Mouse (Mus musculus) heart, embryonic 14.5 days (tissue): Measurements from ENCODE around the gene Fam53a. TPM values are rescaled to one million over a fixed set of nuclear protein-coding genes. Genes with fewer than 3 reads are reported as not detected.

Experiments used
- ATAC-seq: fragments of 200-750 bp; cut with Nextera tagmentation; 2 replicates; pipeline ENCODE4 v1.8.0; 2017; ENCODE audit warnings: low read depth, moderate TSS enrichment; ENCODE audit not compliant: insufficient number of reproducible peaks, insufficient read depth, low FRiP score
- H3K27ac ChIP-seq, 2 experiments: fragments of 200-500 bp in 1 of 2; fragments of 300-500 bp in 1 of 2; sonication (generic) in 1 of 2; replicated peaks in 1 of 2; 2 replicates each; pipeline ENCODE4 v1.5.1; 2012 to 2014; ENCODE audit warnings: low read depth in 2 of 2, low read length in 2 of 2, control low read depth in 1 of 2, mild to moderate bottlenecking in 1 of 2, mixed read lengths in 1 of 2; ENCODE audit not compliant: control insufficient read depth in 1 of 2, insufficient read depth in 1 of 2
- H3K27me3 ChIP-seq: fragments of 300-500 bp; sonication (generic); 2 replicates; pipeline ENCODE4 v1.6.1; 2014; ENCODE audit warnings: mild to moderate bottlenecking, low read length, control low read depth; ENCODE audit not compliant: control insufficient read depth, insufficient read depth
- H3K36me3 ChIP-seq: fragments of 300-500 bp; sonication (generic); 2 replicates; pipeline ENCODE4 v1.6.1; 2014; ENCODE audit warnings: mild to moderate bottlenecking, control low read depth, low read length, mixed read lengths; ENCODE audit not compliant: control insufficient read depth, insufficient read depth
- H3K4me1 ChIP-seq, 2 experiments: fragments of 200-500 bp in 1 of 2; fragments of 300-500 bp in 1 of 2; sonication (generic) in 1 of 2; 2 replicates each; pipeline ENCODE4 v1.6.1; 2012 to 2014; ENCODE audit warnings: low read length in 2 of 2, control low read depth in 1 of 2, mixed read lengths in 1 of 2; ENCODE audit not compliant: control insufficient read depth in 2 of 2, insufficient read depth in 2 of 2
- H3K4me2 ChIP-seq: fragments of 300-500 bp; sonication (generic); 2 replicates; pipeline ENCODE4 v1.6.1; 2014; ENCODE audit warnings: mild to moderate bottlenecking, low read length
- H3K4me3 ChIP-seq, 2 experiments: fragments of 200-500 bp in 1 of 2; fragments of 300-500 bp in 1 of 2; sonication (generic) in 1 of 2; 2 replicates each; pipeline ENCODE4 v1.5.1; 2012 to 2014; ENCODE audit warnings: low read length in 2 of 2, mild to moderate bottlenecking in 2 of 2, control low read depth in 1 of 2, low read depth in 1 of 2, moderate library complexity in 1 of 2; ENCODE audit not compliant: control insufficient read depth in 1 of 2, insufficient read depth in 1 of 2
- H3K9ac ChIP-seq: fragments of 300-500 bp; sonication (generic); 2 replicates; pipeline ENCODE4 v1.6.1; 2014; ENCODE audit warnings: mild to moderate bottlenecking, low read length
- H3K9me3 ChIP-seq: fragments of 300-500 bp; sonication (generic); 2 replicates; pipeline ENCODE4 v1.6.1; 2016; ENCODE audit warnings: low read length, control low read depth; ENCODE audit not compliant: control insufficient read depth
- WGBS: fragments of 180-500 bp; shearing (Covaris S2); extraction: QIAGEN DNeasy Blood & Tissue Kit; methylation state at CpG from one replicate; pipeline ENCODE4 v1.1.7; 2014; 5-methylcytosine and 5-hydroxymethylcytosine counted together
- polyA plus RNA-seq: library from polyadenylated mRNA; unstranded; fragments of >200 nt; fragmentation: Nextera tagmentation; extraction: Ambion mirVana; gene quantifications from 2 replicates; pipeline ENCODE4 v1.2.1, GENCODE M21; 2014

Fam53a gene
- polyA plus RNA-seq, 1 experiment from 2014 or later = 58.3 TPM

- ATAC-seq = no peak
- 59% methylated on average over 4 of the region's 4 CpGs for WGBS
- H3K9me3 ChIP-seq = no peaks in the 10 kb centered on the region
- 0 out of 4 replicates have a peak overlapping the region, but pooled peaks of 1 of the 2 experiments have one; percentile 78 for H3K27ac ChIP-seq
- peak overlapping the region; percentile 90 for H3K4me2 ChIP-seq
- peaks cover 6% of the 10 kb centered on the region; the same call in 1 of the 2 replicates for H3K36me3 ChIP-seq
- H3K4me1 ChIP-seq = peaks cover 6 to 18% of the 10 kb centered on the region in 2 experiments
- peak overlapping the region; percentile 78 for H3K9ac ChIP-seq
- H3K4me3 ChIP-seq = peak overlapping the region in 1 of 2 experiments; percentile 89; a peak in 2 of 4 replicates
- H3K27me3 ChIP-seq = no peaks in the 10 kb centered on the region
Observed at GRCm38 (mm10) chr5:33630615-33631014, 1.2 kb upstream of the Fam53a start.

- WGBS = 2% methylated on average over 9 of the region's 9 CpGs
- Histone ChIP-seq H3K4me3 (peak overlapping the region; percentile 53 to 89), H3K27ac (peak overlapping the region; percentile 56 to 78), H3K27me3 (no peaks in the 10 kb centered on the region), H3K36me3 (peaks cover 6% of the 10 kb centered on the region; the same call in 1 of the 2 replicates), H3K9me3 (no peaks in the 10 kb centered on the region), H3K4me1 (peaks cover 6 to 18% of the 10 kb centered on the region in 2 experiments), H3K4me2 (peak overlapping the region; percentile 90), H3K9ac (peak overlapping the region; percentile 78)
- ATAC-seq = no peak
Observed at GRCm38 (mm10) chr5:33630061-33630460, 626 bp upstream of the Fam53a start.

- peak; percentile 9; the same call in 1 of the 2 replicates for ATAC-seq
- no peaks in the 10 kb centered on the region for H3K27me3 ChIP-seq
- 0% methylated on average over 24 of the region's 24 CpGs for WGBS
Observed at GRCm38 (mm10) chr5:33628820-33629300, 575 bp downstream of the Fam53a start.

DNA sequence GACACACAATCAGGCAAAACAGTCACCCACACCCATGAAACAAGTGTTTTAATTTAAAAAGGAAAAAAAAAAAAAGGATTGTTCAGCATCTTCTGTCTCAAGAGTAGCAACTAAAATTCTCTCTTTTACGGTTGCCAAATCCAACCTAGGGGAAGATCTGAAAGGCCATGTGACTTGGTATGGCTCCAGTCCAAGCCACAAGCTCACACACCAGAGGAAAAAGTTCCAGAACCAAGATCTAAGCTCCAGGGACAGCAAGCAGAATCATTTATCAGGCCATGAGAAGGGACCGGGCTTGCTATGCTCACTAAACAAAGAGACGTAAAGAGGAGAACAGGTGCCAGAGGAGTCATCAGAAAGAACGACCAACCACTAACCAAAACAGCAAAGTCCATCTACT, 1.5 kb downstream of the Fam53a start:
- H3K27ac ChIP-seq = no peak overlapping the region
- ATAC-seq = no peak

More at GRCm38 (mm10) chr5:33628820-33629300, 575 bp downstream of the Fam53a start:
- Histone ChIP-seq H3K9me3 (no peaks in the 10 kb centered on the region), H3K4me2 (peak overlapping the region; percentile 90), H3K36me3 (no peaks in the 10 kb centered on the region), H3K27ac (peak overlapping the region; percentile 86 to 96), H3K4me1 (peaks cover 6 to 18% of the 10 kb centered on the region in 2 experiments), H3K4me3 (peak overlapping the region; percentile 81 to 89), H3K9ac (peak overlapping the region; percentile 93)

GRCm38 (mm10) chr5:33623766-33624165, 5.7 kb downstream of the Fam53a start:
- Histone ChIP-seq H3K27me3 (no peaks in the 10 kb centered on the region), H3K27ac (no peak overlapping the region), H3K4me2 (no peak overlapping the region), H3K4me3 (no peak overlapping the region), H3K9ac (no peak overlapping the region), H3K4me1 (peaks cover 4 to 13% of the 10 kb centered on the region in 2 experiments; a peak in 2 of 4 replicates), H3K9me3 (no peaks in the 10 kb centered on the region), H3K36me3 (no peaks in the 10 kb centered on the region)
- WGBS = 68% methylated on average over 3 of the region's 3 CpGs
- no peak for ATAC-seq

More for the DNA sequence above, 1.5 kb downstream of the Fam53a start:
- Histone ChIP-seq H3K4me3 (peak overlapping the region; percentile 22 to 89; a peak in 3 of 4 replicates), H3K9ac (peak overlapping the region; percentile 93), H3K4me2 (peak overlapping the region; percentile 90), H3K9me3 (no peaks in the 10 kb centered on the region), H3K4me1 (peaks cover 6 to 18% of the 10 kb centered on the region in 2 experiments), H3K36me3 (no peaks in the 10 kb centered on the region), H3K27me3 (no peaks in the 10 kb centered on the region)
- WGBS = 31% methylated on average over 4 of the region's 4 CpGs

- Histone ChIP-seq H3K36me3 (no peaks in the 10 kb centered on the region), H3K9ac (no peak overlapping the region), H3K9me3 (no peaks in the 10 kb centered on the region), H3K27ac (no peak overlapping the region), H3K4me1 (peaks cover under 1 to 6% of the 10 kb centered on the region in 2 experiments; a peak in 2 of 4 replicates), H3K4me3 (no peak overlapping the region), H3K4me2 (no peak overlapping the region), H3K27me3 (no peaks in the 10 kb centered on the region)
- ATAC-seq = no peak
- WGBS = 93% methylated on average over 2 of the region's 2 CpGs
Observed at GRCm38 (mm10) chr5:33622671-33623070, 6.8 kb downstream of the Fam53a start.

GRCm38 (mm10) chr5:33614391-33614790, 15.0 kb downstream of the Fam53a start:
- H3K27me3 ChIP-seq = no peaks in the 10 kb centered on the region
- 77% methylated on average over 6 of the region's 6 CpGs for WGBS
- no peak overlapping the region for H3K27ac ChIP-seq
- H3K36me3 ChIP-seq = peaks cover 45% of the 10 kb centered on the region
- no peaks in the 10 kb centered on the region for H3K9me3 ChIP-seq
- H3K4me2 ChIP-seq = no peak overlapping the region
- H3K9ac ChIP-seq = no peak overlapping the region
- H3K4me1 ChIP-seq = no peaks in the 10 kb centered on the region
- H3K4me3 ChIP-seq = no peak overlapping the region
- no peak for ATAC-seq

- WGBS = 79% methylated on average over 1 of the region's 1 CpGs
- H3K4me2 ChIP-seq = no peak overlapping the region
- no peak for ATAC-seq
- no peak overlapping the region for H3K27ac ChIP-seq
- no peaks in the 10 kb centered on the region for H3K27me3 ChIP-seq
- peaks cover 71% of the 10 kb centered on the region for H3K36me3 ChIP-seq
- H3K4me3 ChIP-seq = no peak overlapping the region
- no peak overlapping the region for H3K9ac ChIP-seq
- H3K4me1 ChIP-seq = no peaks in the 10 kb centered on the region
- no peaks in the 10 kb centered on the region for H3K9me3 ChIP-seq
Observed at GRCm38 (mm10) chr5:33611795-33612194, 17.6 kb downstream of the Fam53a start.
